Mouse (Mus musculus) C2C12 (cell line): Measurements from ENCODE around the gene Gm30191. TPM values are rescaled to one million over a fixed set of nuclear protein-coding genes. Genes with fewer than 3 reads are reported as not detected.
"Not testable (repeated sequence)": the region's sequence is repeated elsewhere in the genome, so short reads cannot be mapped to it uniquely, and the experiment has no call there.

ENCODE experiments used
- H3K27me3 ChIP-seq: one replicate; pipeline ENCODE4 v1.6.1; 2011; ENCODE audit not compliant: control insufficient read depth, insufficient read depth, insufficient read length
- H3K36me3 ChIP-seq: one replicate; pipeline ENCODE4 v1.6.1; 2011; ENCODE audit not compliant: control insufficient read depth, insufficient read depth
- H3K4me3 ChIP-seq: one replicate; pipeline ENCODE4 v1.5.1; 2011; ENCODE audit warnings: mild to moderate bottlenecking, control low read depth; ENCODE audit not compliant: poor library complexity, insufficient read depth, severe bottlenecking
- H3K79me2 ChIP-seq: one replicate; pipeline ENCODE4 v1.6.1; 2011; ENCODE audit not compliant: control insufficient read depth, insufficient read depth
- H3K79me3 ChIP-seq: one replicate; pipeline ENCODE4 v1.6.1; 2011; ENCODE audit warnings: low read depth, control low read depth
- H3ac ChIP-seq: one replicate; pipeline ENCODE3; 2011; ENCODE audit warnings: low read depth; ENCODE audit not compliant: control insufficient read depth, insufficient read length
- CEBPB ChIP-seq: IDR thresholded peaks from one replicate; pipeline ENCODE4 v1.6.1; 2011; ENCODE audit warnings: low read depth, mild to moderate bottlenecking, control low read depth, moderate library complexity
- CTCF ChIP-seq: IDR thresholded peaks from one replicate; pipeline ENCODE4 v1.5.1; 2011; ENCODE audit not compliant: control insufficient read depth, insufficient read depth, insufficient read length
- FOSL1 ChIP-seq: IDR thresholded peaks from one replicate; pipeline ENCODE4 v1.8.0; 2011; ENCODE audit warnings: mild to moderate bottlenecking, low read length; ENCODE audit not compliant: poor library complexity, insufficient read depth, severe bottlenecking
- MAX ChIP-seq: IDR thresholded peaks from one replicate; pipeline ENCODE4 v1.6.1; 2011; ENCODE audit warnings: mild to moderate bottlenecking, control low read depth
- MYOD1 ChIP-seq: IDR thresholded peaks from one replicate; pipeline ENCODE4 v1.6.1; 2011; ENCODE audit warnings: low read depth; ENCODE audit not compliant: control insufficient read depth, insufficient read length
- MYOG ChIP-seq: IDR thresholded peaks from one replicate; pipeline ENCODE4 v1.6.1; 2011; ENCODE audit not compliant: control insufficient read depth, insufficient read length; ENCODE audit errors: extremely low read depth
- USF1 ChIP-seq: IDR thresholded peaks from one replicate; pipeline ENCODE4 v1.6.1; 2011; ENCODE audit warnings: low read depth, mild to moderate bottlenecking, control low read depth, moderate library complexity
- polyA plus RNA-seq: library from polyadenylated mRNA; unstranded; fragments of >200 nt; fragmentation: generic; extraction: Trizol; gene quantifications from one replicate; pipeline ENCODE4 v1.2.1, GENCODE M21; 2012; ENCODE audit warnings: missing spikeins

The Gm30191 gene
- polyA plus RNA-seq, 1 experiment, result not detected

- peak within 1 kb of the TSS; percentile 95 for H3ac ChIP-seq
- no peak for TF ChIP-seq FOSL1
- peak; percentile 10 for TF ChIP-seq MAX
- H3K27me3 ChIP-seq, result no peaks in the 10 kb centered on the region
- H3K36me3 ChIP-seq, result peaks cover 13% of the 10 kb centered on the region
- peaks cover 23% of the 10 kb centered on the region for H3K79me2 ChIP-seq
- peak within 1 kb of the TSS; percentile 79 for H3K4me3 ChIP-seq
- H3K79me3 ChIP-seq, result peaks cover 1% of the 10 kb centered on the region
These were observed 40.9 kb downstream of the Gm30191 start, which contains the start of gene Pdik1l for GRCm38 (mm10) chr4:134287575-134288025. Gene Pdik1l (minus strand): TSS chr4:134287895.

- H3K79me3 ChIP-seq, result peaks cover 1% of the 10 kb centered on the region
- no peak overlapping the region for H3ac ChIP-seq
- peaks cover 8% of the 10 kb centered on the region for H3K36me3 ChIP-seq
- peaks cover 23% of the 10 kb centered on the region for H3K79me2 ChIP-seq
- no peak for TF ChIP-seq CTCF
- no peak for TF ChIP-seq FOSL1
- TF ChIP-seq MYOD1, result no peak
- no peak for TF ChIP-seq MAX
- no peak for TF ChIP-seq CEBPB
- H3K4me3 ChIP-seq, result peak overlapping the region; percentile 79
- no peaks in the 10 kb centered on the region for H3K27me3 ChIP-seq
These were observed 41.9 kb downstream of the Gm30191 start for GRCm38 (mm10) chr4:134288397-134289256.

- Histone ChIP-seq H3K36me3 (no peaks in the 10 kb centered on the region), H3K4me3 (no peak overlapping the region), H3ac (no peak overlapping the region), H3K27me3 (peaks cover 3% of the 10 kb centered on the region), H3K79me3 (no peaks in the 10 kb centered on the region), H3K79me2 (no peaks in the 10 kb centered on the region)
- TF ChIP-seq CTCF, result peak; percentile 31
- no peak for TF ChIP-seq MAX
These were observed 45.3 kb downstream of the Gm30191 start for GRCm38 (mm10) chr4:134292067-134292466.

GRCm38 (mm10) chr4:134293061-134293691, 46.4 kb downstream of the Gm30191 start:
- no peaks in the 10 kb centered on the region for H3K36me3 ChIP-seq
- no peaks in the 10 kb centered on the region for H3K79me2 ChIP-seq
- no peak overlapping the region for H3ac ChIP-seq
- no peaks in the 10 kb centered on the region for H3K79me3 ChIP-seq
- H3K27me3 ChIP-seq, result peaks cover 3% of the 10 kb centered on the region
- TF ChIP-seq USF1 (no peak), MAX (no peak), CEBPB (no peak), MYOG (no peak), CTCF (no peak), FOSL1 (no peak), MYOD1 (no peak)
- no peak overlapping the region for H3K4me3 ChIP-seq

DNA sequence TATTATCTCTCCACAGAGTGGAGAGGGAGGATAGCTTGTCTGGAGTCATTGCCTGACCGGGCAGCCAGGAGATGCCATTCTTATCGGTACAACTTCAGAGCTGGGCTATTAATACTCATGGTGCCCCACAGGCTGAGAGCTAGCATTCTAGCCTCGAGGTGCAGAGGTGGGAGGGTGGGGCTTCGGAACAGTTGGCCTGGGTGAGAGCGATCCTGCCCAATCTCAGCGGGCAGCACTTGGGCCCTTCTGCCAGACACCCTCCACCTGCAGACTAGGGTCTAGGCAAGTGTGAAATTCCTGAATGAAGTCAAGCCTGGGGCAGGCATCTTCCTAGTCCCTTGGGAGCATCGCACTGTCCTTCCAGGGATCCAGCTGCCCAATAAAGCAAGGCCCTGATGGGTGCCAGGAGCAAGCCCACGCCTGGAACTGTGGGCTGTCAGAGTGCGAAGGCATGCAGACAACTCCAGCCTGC, 47.0 kb downstream of the Gm30191 start:
- no peak overlapping the region for H3ac ChIP-seq
- H3K27me3 ChIP-seq, result peaks cover 3% of the 10 kb centered on the region
- H3K36me3 ChIP-seq, result no peaks in the 10 kb centered on the region
- no peaks in the 10 kb centered on the region for H3K79me2 ChIP-seq
- no peaks in the 10 kb centered on the region for H3K79me3 ChIP-seq
- TF ChIP-seq CEBPB (no peak), MYOD1 (no peak), CTCF (no peak), MAX (no peak)
- H3K4me3 ChIP-seq, result no peak overlapping the region

GRCm38 (mm10) chr4:134296096-134296495, 49.4 kb downstream of the Gm30191 start:
- H3K79me2 ChIP-seq, H3K36me3 ChIP-seq, H3K4me3 ChIP-seq, H3K27me3 ChIP-seq, H3K79me3 ChIP-seq, H3ac ChIP-seq: not testable (repeated sequence)
